Mouse (Mus musculus) midbrain, embryonic 11.5 days (tissue): ENCODE measurements around the gene Dvl1. TPM values are rescaled to one million over a fixed set of nuclear protein-coding genes. Genes with fewer than 3 reads are reported as not detected.

Experiments
- ATAC-seq: fragments of 200-750 bp; cut with Nextera tagmentation; 2 replicates; pipeline ENCODE4 v1.8.0; 2017; ENCODE audit warnings: moderate TSS enrichment, moderate library complexity; ENCODE audit not compliant: low FRiP score
- DNase-seq: peaks from one replicate; pipeline ENCODE4 v3.0.0; 2015; ENCODE audit warnings: low spot score; ENCODE audit errors: missing footprints
- H3K27ac ChIP-seq: fragments of 300-500 bp; sonication (generic); 2 replicates; pipeline ENCODE4 v1.5.1; 2014; ENCODE audit warnings: low read depth, low read length
- H3K27me3 ChIP-seq: fragments of 300-500 bp; sonication (generic); 2 replicates; pipeline ENCODE4 v1.6.1; 2014; ENCODE audit warnings: mild to moderate bottlenecking, low read length, moderate library complexity, mixed read lengths; ENCODE audit not compliant: control insufficient read depth, insufficient read depth
- H3K36me3 ChIP-seq: fragments of 300-500 bp; sonication (generic); 2 replicates; pipeline ENCODE4 v1.6.1; 2014; ENCODE audit warnings: mild to moderate bottlenecking, low read length, moderate library complexity, mixed read lengths; ENCODE audit not compliant: control insufficient read depth, insufficient read depth
- H3K4me1 ChIP-seq: fragments of 300-500 bp; sonication (generic); 2 replicates; pipeline ENCODE4 v1.6.1; 2014; ENCODE audit warnings: low read length; ENCODE audit not compliant: control insufficient read depth, insufficient read depth
- H3K4me2 ChIP-seq: fragments of 300-500 bp; sonication (generic); 2 replicates; pipeline ENCODE4 v1.6.1; 2014; ENCODE audit warnings: mild to moderate bottlenecking, moderate library complexity
- H3K4me3 ChIP-seq: fragments of 300-500 bp; sonication (generic); 2 replicates; pipeline ENCODE4 v1.5.1; 2014; ENCODE audit warnings: low read depth, low read length
- H3K9ac ChIP-seq: fragments of 300-500 bp; sonication (generic); 2 replicates; pipeline ENCODE4 v1.6.1; 2014; ENCODE audit warnings: low read length
- H3K9me3 ChIP-seq: fragments of 300-500 bp; sonication (generic); 2 replicates; pipeline ENCODE4 v1.6.1; 2016; ENCODE audit warnings: low read length; ENCODE audit not compliant: control insufficient read depth
- WGBS: fragments of 180-500 bp; shearing (Covaris S2); extraction: QIAGEN DNeasy Blood & Tissue Kit; methylation state at CpG from one replicate; pipeline ENCODE4 v1.1.7; 2014; 5-methylcytosine and 5-hydroxymethylcytosine counted together
- polyA plus RNA-seq: library from polyadenylated mRNA; unstranded; fragments of >200 nt; fragmentation: Nextera tagmentation; extraction: Ambion mirVana; gene quantifications from 2 replicates; pipeline ENCODE4 v1.2.1, GENCODE M21; 2014

Dvl1 gene
- polyA plus RNA-seq = 8.6 and 10.7 TPM in 2 replicates

DNA sequence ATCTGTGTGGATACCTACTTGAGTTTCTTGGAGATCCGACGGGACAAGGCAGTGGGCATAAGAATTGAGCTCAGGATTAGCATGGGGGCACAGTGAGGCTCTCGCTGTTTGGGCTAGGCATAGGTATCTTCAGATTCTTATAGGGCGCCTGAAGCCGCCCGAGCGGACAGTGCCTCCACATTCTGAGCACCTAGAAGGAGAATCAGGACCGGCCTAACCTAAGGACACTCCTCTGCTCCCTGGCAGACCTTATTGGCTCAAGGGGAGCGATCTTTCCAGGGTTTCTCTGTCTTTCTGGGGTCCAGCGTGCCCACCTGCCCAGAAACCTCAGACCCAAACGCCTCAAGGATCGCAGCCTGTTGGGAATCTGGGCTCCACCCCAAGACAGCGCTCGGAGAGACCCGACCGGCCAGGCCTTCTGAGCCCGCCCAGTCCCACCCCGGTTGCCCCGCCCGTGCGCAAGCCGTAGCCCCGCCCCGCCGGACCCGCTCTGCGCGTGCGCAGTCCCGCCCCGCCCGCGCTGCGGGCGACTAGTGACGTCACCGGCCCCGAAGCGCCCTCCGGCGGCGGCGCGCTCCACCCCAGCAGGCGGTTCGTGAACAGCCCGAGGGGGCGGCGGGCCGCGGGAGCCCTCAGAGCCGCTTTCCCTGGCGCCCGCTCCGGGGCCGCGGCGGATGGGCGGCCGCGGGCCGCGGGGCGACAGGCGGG lies at the start of gene Dvl1:
Gene Dvl1 (plus strand): TSS at position 532 of the 708 bp plus-strand sequence.
- H3K9me3 ChIP-seq = no peaks in the 10 kb centered on the region
- peak within 1 kb of the TSS; percentile 91 for H3K4me3 ChIP-seq
- 3% methylated on average over 54 of the region's 65 CpGs for WGBS
- no peaks in the 10 kb centered on the region for H3K36me3 ChIP-seq
- no peaks in the 10 kb centered on the region for H3K27me3 ChIP-seq
- H3K4me1 ChIP-seq = peaks cover 22% of the 10 kb centered on the region
- H3K4me2 ChIP-seq = peak within 1 kb of the TSS; percentile 94
- H3K9ac ChIP-seq = peak within 1 kb of the TSS; percentile 91
- peak within 1 kb of the TSS; percentile 47 for H3K27ac ChIP-seq
- ATAC-seq = peak; percentile 94
- peak; percentile 100 for DNase-seq

DNA sequence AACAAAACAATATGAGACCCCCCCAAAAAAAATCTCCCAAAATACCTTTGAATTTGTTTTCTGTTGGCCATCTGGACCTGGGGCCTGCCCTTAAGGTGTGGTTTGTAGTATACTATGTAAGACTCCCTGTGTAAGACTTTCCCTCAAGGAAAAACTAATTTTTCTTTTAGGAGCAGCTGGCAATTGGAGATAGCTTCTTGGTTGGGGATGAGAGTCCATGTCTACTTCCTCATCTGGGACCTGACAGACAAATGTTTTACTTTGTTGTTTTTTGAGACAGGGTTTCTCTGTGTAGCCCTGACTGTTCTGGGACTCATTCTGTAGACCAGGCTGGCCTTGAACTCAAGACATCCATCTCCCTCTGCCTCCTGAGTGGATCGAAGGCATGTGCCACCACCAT lies 45.1 kb upstream of the Dvl1 start:
- H3K27me3 ChIP-seq = no peaks in the 10 kb centered on the region
- no peak overlapping the region for H3K27ac ChIP-seq
- H3K4me2 ChIP-seq = no peak overlapping the region
- no peaks in the 10 kb centered on the region for H3K9me3 ChIP-seq
- no peak overlapping the region for H3K9ac ChIP-seq
- DNase-seq (no peak), ATAC-seq (no peak)
- 89% methylated on average over 1 of the region's 1 CpGs for WGBS
- no peak overlapping the region for H3K4me3 ChIP-seq
- H3K4me1 ChIP-seq = peaks cover 7% of the 10 kb centered on the region
- H3K36me3 ChIP-seq = peaks cover 4% of the 10 kb centered on the region; the same call in 1 of the 2 replicates

DNA sequence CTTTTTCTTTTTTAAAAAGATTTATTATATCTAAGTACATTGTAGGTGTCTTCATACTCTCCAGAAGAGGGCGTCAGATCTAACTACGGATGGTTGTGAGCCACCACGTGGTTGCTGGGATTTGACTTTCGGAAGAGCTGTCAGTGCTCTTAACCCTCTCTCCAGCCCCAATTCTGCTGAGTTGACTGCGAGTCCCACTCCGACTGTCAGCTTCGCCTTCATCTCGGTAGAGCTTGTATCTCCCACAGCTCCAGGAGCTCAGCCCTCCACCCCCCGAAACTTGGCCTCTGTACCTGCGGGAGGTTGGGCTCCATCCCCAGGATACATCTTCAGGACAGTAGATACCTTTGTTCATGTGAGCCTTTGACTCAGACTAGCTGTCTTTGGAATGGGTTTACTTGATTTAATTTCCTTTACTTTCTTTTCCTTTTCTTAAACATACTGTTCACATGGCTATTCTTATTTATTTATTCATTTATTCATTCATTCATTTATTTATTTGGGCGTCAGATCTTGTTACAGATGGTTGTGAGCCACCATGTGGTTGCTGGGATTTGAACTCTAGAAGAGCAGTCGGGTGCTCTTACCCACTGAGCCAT lies 44.4 kb upstream of the Dvl1 start, which contains the start of gene Mrpl20:
Gene Mrpl20 (plus strand): TSS at position 138 of the 599 bp plus-strand sequence.
- 7% methylated on average over 12 of the region's 12 CpGs for WGBS
- Histone ChIP-seq H3K9me3 (no peaks in the 10 kb centered on the region), H3K9ac (peak within 1 kb of the TSS; percentile 91), H3K27ac (no peak within 1 kb of the TSS; the same call in 1 of the 2 replicates), H3K4me3 (peak within 1 kb of the TSS; percentile 90), H3K36me3 (peaks cover 4% of the 10 kb centered on the region; the same call in 1 of the 2 replicates), H3K4me2 (peak within 1 kb of the TSS; percentile 52), H3K27me3 (no peaks in the 10 kb centered on the region), H3K4me1 (peaks cover 7% of the 10 kb centered on the region)
- ATAC-seq (peak; percentile 38), DNase-seq (no peak)

DNA sequence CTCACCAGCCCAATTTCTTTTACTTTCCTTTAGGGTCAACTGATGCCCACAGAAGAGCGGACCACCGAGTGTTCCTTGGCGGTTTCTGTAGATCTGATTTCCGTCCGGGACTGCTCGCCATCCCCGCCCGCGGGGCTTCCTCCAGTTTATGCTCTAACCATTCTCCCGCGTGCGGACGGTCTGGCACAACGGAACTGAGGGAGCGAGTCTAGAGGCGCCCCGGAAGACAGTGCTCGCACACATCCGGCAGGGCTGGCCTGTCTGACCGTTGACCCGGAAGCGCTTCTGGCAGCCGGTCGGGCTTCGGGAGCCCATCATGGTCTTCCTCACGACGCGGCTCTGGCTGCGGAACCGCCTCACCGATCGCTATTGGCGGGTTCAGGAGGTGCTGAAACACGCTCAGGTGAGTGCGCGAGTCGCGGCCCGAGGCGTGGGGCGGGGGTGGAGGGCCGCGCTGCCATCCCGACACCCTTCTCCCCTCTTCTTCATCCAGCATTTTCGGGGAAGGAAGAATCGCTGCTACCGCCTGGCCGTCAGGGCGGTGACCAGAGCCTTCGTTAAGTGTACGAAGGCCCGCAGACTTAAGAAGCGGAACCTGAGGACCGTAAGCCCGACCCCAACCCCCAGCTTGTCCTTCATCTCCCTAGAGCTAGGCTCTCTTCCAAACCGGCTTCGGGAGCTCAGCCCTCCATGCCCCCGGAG lies 43.7 kb upstream of the Dvl1 start:
- Histone ChIP-seq H3K9me3 (no peaks in the 10 kb centered on the region), H3K36me3 (peaks cover 4% of the 10 kb centered on the region; the same call in 1 of the 2 replicates), H3K4me3 (peak overlapping the region; percentile 90), H3K9ac (peak overlapping the region; percentile 91), H3K4me1 (peaks cover 7% of the 10 kb centered on the region), H3K27me3 (no peaks in the 10 kb centered on the region), H3K4me2 (peak overlapping the region; percentile 52), H3K27ac (no peak overlapping the region; the same call in 1 of the 2 replicates)
- under 1% methylated on average over 56 of the region's 58 CpGs for WGBS
- ATAC-seq (peak; percentile 98), DNase-seq (peak; percentile 99)

DNA sequence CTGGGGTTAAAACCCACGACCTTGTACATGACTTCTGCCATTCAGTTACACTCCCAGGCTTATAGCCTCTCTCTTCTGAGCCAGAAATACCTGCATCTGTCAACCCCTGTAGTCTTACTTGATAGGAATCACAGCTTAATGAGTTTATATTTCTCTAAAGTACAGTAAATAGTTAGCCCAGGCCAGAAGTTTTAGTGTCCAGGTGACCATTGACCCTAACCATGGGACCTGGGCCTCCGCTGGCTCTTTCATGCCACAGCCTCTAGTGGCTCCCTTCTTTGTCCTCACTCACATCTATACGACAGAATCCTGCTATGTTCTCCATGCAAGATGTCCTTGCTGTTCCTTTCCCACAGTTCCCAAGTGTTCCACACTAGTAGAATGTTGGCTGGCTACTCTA lies 39.4 kb upstream of the Dvl1 start:
- 83% methylated on average over 3 of the region's 3 CpGs for WGBS
- peaks cover 14% of the 10 kb centered on the region for H3K36me3 ChIP-seq

DNA sequence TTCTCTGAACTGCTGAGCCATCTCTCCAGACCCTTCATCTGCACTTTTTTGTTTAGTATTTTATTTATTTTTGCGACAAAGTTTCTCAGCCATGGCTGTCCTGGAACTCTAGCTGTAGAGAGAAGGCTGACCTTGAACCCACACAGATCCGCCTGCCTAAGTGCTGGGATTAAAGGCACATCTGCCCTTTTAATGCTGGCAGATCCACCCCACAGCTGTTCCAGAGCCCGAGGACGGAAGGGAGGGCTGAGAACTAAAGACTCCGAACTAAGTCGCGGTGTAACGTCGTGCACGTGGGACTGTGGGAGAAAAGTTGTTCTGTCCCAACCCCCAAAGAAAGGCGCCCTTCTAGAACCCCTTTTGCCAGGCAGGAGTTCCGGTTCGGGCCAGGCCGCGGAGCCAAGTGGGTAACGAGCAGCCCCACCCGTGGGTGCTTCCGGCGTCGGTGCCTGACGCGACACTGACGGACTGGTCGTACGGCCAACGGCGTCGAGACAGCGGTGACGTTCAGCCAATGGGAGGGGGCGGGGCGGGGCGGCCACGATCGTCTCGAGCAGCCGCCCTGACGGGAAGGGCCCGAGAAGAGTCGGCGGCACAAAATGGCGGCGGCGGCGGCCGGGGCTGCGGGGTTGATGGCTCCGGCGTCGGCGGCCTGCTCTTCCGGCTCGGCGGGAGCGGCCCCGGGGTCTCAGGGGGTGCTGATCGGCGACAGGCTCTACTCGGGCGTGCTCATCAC lies 35.1 kb upstream of the Dvl1 start, which contains the start of gene Ccnl2:
Gene Ccnl2 (plus strand): TSS at position 561 of the 736 bp plus-strand sequence.
- under 1% methylated on average over 60 of the region's 60 CpGs for WGBS
- Histone ChIP-seq H3K36me3 (peaks cover 22% of the 10 kb centered on the region), H3K9me3 (no peaks in the 10 kb centered on the region), H3K4me3 (peak within 1 kb of the TSS; percentile 100), H3K4me1 (peaks cover 15% of the 10 kb centered on the region), H3K27ac (peak within 1 kb of the TSS; percentile 62), H3K4me2 (peak within 1 kb of the TSS; percentile 60), H3K9ac (peak within 1 kb of the TSS; percentile 99), H3K27me3 (no peaks in the 10 kb centered on the region)
- peak; percentile 99 for ATAC-seq
- DNase-seq = peak; percentile 99

More for the DNA sequence above, 39.4 kb upstream of the Dvl1 start:
- Histone ChIP-seq H3K27me3 (no peaks in the 10 kb centered on the region), H3K4me3 (no peak overlapping the region), H3K9ac (no peak overlapping the region), H3K27ac (no peak overlapping the region), H3K4me1 (peaks cover 11% of the 10 kb centered on the region), H3K9me3 (no peaks in the 10 kb centered on the region), H3K4me2 (no peak overlapping the region)
- DNase-seq = no peak
- ATAC-seq = no peak

DNA sequence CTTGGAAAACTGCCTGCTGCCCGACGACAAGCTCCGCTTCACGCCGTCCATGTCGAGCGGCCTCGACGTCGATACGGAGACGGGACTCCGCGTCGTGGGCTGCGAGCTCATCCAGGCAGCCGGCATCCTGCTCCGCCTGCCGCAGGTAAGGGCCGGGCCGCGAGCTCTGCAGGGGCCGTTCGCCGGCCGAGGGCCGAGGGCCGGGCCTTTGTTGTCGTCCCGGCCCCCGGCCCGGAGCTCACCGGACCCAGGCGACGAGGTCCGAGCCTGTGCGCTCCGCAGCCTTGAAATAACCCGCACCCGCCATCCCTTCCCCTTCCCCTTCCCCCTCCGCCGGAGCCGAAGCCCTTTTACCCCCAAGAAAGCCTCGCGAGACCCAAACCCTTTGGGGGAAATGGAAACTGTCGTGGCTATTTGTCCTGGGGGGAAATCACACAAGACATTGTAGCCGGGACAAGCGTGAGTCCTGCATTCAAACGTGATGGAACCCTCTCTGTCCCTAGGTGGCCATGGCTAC lies 34.5 kb upstream of the Dvl1 start:
- ATAC-seq = no peak; the same call in none of the 2 replicates
- under 1% methylated on average over 46 of the region's 49 CpGs for WGBS

DNA sequence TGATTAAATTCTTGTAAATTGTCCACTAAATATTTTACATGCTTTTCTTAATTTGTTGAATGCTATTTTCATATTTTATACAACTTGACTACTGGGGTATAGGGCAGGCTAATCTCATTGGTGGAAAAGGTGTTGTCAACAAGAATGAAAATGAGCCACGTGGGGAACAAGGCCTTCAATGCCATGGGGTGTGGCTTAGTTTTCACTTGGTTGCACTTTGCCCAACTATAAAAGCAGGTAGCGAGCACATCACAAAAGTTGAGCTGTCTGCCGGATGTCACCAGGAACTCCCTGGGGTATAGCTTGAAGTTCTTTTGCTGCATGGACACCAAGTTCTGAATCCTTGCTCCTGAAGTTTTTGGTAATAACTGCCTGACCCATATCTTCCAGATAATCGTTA lies 29.7 kb upstream of the Dvl1 start:
- DNase-seq (no peak), ATAC-seq (no peak)
- no peak overlapping the region for H3K4me2 ChIP-seq
- WGBS = 81% methylated on average over 4 of the region's 4 CpGs
- H3K36me3 ChIP-seq = peaks cover 46% of the 10 kb centered on the region
- H3K9ac ChIP-seq = no peak overlapping the region
- no peaks in the 10 kb centered on the region for H3K27me3 ChIP-seq
- no peak overlapping the region for H3K4me3 ChIP-seq
- H3K4me1 ChIP-seq = peaks cover 11% of the 10 kb centered on the region
- H3K9me3 ChIP-seq = no peaks in the 10 kb centered on the region
- H3K27ac ChIP-seq = no peak overlapping the region

More for the DNA sequence above, 34.5 kb upstream of the Dvl1 start:
- H3K9ac ChIP-seq = peak overlapping the region; percentile 99
- no peaks in the 10 kb centered on the region for H3K27me3 ChIP-seq
- DNase-seq = peak; percentile 92
- peak overlapping the region; percentile 62 for H3K27ac ChIP-seq
- no peaks in the 10 kb centered on the region for H3K9me3 ChIP-seq
- peaks cover 25% of the 10 kb centered on the region for H3K36me3 ChIP-seq
- H3K4me3 ChIP-seq = peak overlapping the region; percentile 100
- peak overlapping the region; percentile 60 for H3K4me2 ChIP-seq
- H3K4me1 ChIP-seq = peaks cover 15% of the 10 kb centered on the region
